Mouse (Mus musculus) liver, postnatal 0 days (tissue): ENCODE results near the gene Taok3. TPM values are rescaled to one million over a fixed set of nuclear protein-coding genes. Genes with fewer than 3 reads are reported as not detected.
A peak's percentile ranks its signal among the peaks of the same experiment; 100 is the strongest.

Experiments used
- ATAC-seq: fragments of 200-750 bp; cut with Nextera tagmentation; 2 replicates; pipeline ENCODE4 v1.8.0; 2017; ENCODE audit warnings: mild to moderate bottlenecking, moderate library complexity
- DNase-seq: peaks from one replicate; pipeline ENCODE4 v3.0.0-alpha.2; 2016
- H3K27ac ChIP-seq: fragments of 300-500 bp; sonication (generic); 2 replicates; pipeline ENCODE4 v1.5.1; 2014; ENCODE audit warnings: antibody characterized with exemption, moderate library complexity, mild to moderate bottlenecking, low read depth
- H3K27me3 ChIP-seq: fragments of 300-500 bp; sonication (generic); 2 replicates; pipeline ENCODE4 v1.6.1; 2014; ENCODE audit warnings: low read length, control low read depth, mixed read lengths; ENCODE audit not compliant: insufficient read depth
- H3K36me3 ChIP-seq: fragments of 300-500 bp; sonication (generic); replicated peaks from 2 replicates; pipeline ENCODE4 v1.6.1; 2014; ENCODE audit warnings: mild to moderate bottlenecking, control low read depth, low read length, moderate library complexity, mixed read lengths; ENCODE audit not compliant: insufficient read depth
- H3K4me1 ChIP-seq: fragments of 300-500 bp; sonication (generic); 2 replicates; pipeline ENCODE4 v1.6.1; 2014; ENCODE audit warnings: antibody characterized with exemption, mild to moderate bottlenecking, control low read depth; ENCODE audit not compliant: insufficient read depth
- H3K4me2 ChIP-seq: fragments of 300-500 bp; sonication (generic); 2 replicates; pipeline ENCODE4 v1.6.1; 2014; ENCODE audit warnings: low read depth, mild to moderate bottlenecking, low read length, moderate library complexity, mixed read lengths
- H3K4me3 ChIP-seq: fragments of 300-500 bp; sonication (generic); 2 replicates; pipeline ENCODE4 v1.5.1; 2014; ENCODE audit warnings: low read depth, low read length
- H3K9ac ChIP-seq: fragments of 300-500 bp; sonication (generic); replicated peaks from 2 replicates; pipeline ENCODE4 v1.6.1; 2014; ENCODE audit warnings: mild to moderate bottlenecking, moderate library complexity
- H3K9me3 ChIP-seq: fragments of 300-500 bp; sonication (generic); 2 replicates; pipeline ENCODE4 v1.6.1; 2016; ENCODE audit warnings: mild to moderate bottlenecking, control low read depth, low read length, mixed read lengths
- CTCF ChIP-seq: sonication (generic); IDR thresholded peaks from 2 replicates; pipeline ENCODE4 v1.5.1; 2016; ENCODE audit warnings: antibody characterized with exemption, low read depth
- EP300 ChIP-seq: IDR thresholded peaks from 2 replicates; pipeline ENCODE4 v1.6.1; 2016; ENCODE audit warnings: antibody characterized with exemption, low read depth, mild to moderate bottlenecking
- WGBS: fragments of 180-500 bp; shearing (Covaris S2); extraction: QIAGEN DNeasy Blood & Tissue Kit; methylation state at CpG from one replicate; pipeline ENCODE4 v1.1.7; 2014; ENCODE audit not compliant: insufficient replicate concordance; 5-methylcytosine and 5-hydroxymethylcytosine counted together
- polyA plus RNA-seq: library from polyadenylated mRNA; unstranded; fragments of >200 nt; fragmentation: Nextera tagmentation; extraction: Ambion mirVana; gene quantifications from 2 replicates; pipeline ENCODE4 v1.2.1, GENCODE M21; 2015

The Taok3 gene
- polyA plus RNA-seq, 1 experiment from 2014 or later: 41.9 TPM

DNA sequence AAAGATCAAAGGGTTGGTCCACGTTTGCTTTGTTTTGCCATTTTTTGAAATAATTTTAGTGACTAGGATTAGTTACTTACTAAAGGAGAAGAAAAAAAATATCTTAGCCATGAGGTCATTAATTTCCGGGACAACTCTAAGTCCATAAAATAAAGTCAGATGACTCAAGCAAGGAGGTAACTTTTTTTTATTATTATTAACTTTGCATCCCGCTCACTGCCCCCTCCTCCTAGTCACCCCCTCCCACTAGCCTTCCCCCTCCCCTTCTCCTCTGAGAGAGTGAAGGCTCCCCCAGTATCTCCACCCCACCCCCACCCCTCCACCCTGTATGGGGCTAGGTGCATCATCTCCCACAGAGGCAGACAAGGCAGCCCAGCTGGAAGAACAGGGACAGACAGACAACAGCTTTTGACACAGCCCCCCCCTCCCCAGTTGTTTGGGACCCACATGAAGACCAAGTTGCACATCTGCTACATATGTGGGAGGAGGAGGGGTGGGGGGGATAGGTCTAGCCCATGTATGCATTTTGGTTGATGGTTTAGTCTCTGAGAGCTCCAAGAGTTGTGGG lies 15.0 kb downstream of the Taok3 start:
- H3K9ac ChIP-seq: peak overlapping the region; percentile 65
- H3K36me3 ChIP-seq: no peaks in the 10 kb centered on the region
- H3K27ac ChIP-seq: peak overlapping the region; percentile 98
- DNase-seq: no peak
- TF ChIP-seq EP300: no peak
- no peak for TF ChIP-seq CTCF
- H3K27me3 ChIP-seq: no peaks in the 10 kb centered on the region
- peak overlapping the region; percentile 85 for H3K4me2 ChIP-seq
- peak overlapping the region; percentile 53 for H3K4me3 ChIP-seq
- WGBS: 22% methylated on average over 3 of the region's 3 CpGs
- ATAC-seq: no peak
- peaks cover 70% of the 10 kb centered on the region for H3K4me1 ChIP-seq
- H3K9me3 ChIP-seq: no peaks in the 10 kb centered on the region

DNA sequence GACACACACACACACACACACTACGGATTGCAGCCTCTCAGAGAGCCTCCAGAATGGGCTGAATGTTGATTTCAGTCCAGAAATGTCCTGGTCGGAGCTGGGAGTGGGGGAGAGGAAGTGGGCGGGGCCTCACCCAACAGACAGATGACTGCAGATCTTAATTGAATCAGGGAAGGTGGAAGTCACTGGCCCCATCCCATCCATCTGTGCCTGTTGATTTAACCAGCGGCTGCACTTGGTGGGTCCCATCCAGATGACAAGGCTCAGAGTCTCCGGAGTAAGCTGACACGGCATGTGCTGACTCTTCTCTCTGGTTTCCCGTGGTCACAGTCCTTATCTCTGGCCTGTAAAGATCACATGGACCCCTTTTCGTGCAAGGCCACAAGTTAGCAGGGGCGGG lies 15.9 kb downstream of the Taok3 start:
- ATAC-seq (peak; percentile 17), DNase-seq (peak; percentile 74)
- H3K36me3 ChIP-seq: 0 out of 2 replicates have a peak, but pooled peaks cover 2% of the 10 kb centered on the region
- WGBS: 7% methylated on average over 9 of the region's 9 CpGs
- peak; percentile 20; the same call in 1 of the 2 replicates for TF ChIP-seq EP300
- TF ChIP-seq CTCF: no peak
- no peaks in the 10 kb centered on the region for H3K9me3 ChIP-seq
- H3K4me2 ChIP-seq: peak overlapping the region; percentile 85
- H3K27ac ChIP-seq: peak overlapping the region; percentile 98
- H3K4me1 ChIP-seq: peaks cover 79% of the 10 kb centered on the region
- H3K4me3 ChIP-seq: peak overlapping the region; percentile 53
- no peaks in the 10 kb centered on the region for H3K27me3 ChIP-seq
- peak overlapping the region; percentile 65 for H3K9ac ChIP-seq

DNA sequence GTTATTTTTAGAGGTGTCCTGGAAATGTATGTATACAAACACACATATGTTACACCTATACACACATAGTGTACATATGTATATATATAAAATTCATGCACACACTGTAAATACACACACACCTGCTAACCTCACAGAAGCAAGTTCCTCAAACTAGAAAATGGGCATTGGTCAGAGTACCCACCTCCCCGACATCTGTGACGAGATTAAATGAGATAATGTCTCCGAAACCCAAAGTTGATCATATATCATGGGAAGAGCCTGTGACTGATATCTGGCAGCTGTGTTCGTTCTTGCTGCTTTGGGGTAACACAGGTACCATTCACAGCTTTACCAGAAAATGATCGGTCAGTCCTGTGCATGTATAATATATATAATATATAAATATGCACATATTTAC lies 16.6 kb downstream of the Taok3 start:
- Histone ChIP-seq H3K27me3 (no peaks in the 10 kb centered on the region), H3K9ac (peak overlapping the region; percentile 59; the same call in 1 of the 2 replicates), H3K36me3 (peaks cover 6% of the 10 kb centered on the region; the same call in 1 of the 2 replicates), H3K4me1 (peaks cover 80% of the 10 kb centered on the region), H3K4me2 (peak overlapping the region; percentile 85), H3K4me3 (peak overlapping the region; percentile 32; the same call in 1 of the 2 replicates), H3K9me3 (no peaks in the 10 kb centered on the region), H3K27ac (peak overlapping the region; percentile 98)
- DNase-seq: no peak
- no peak for ATAC-seq
- WGBS: 48% methylated on average over 5 of the region's 5 CpGs
- TF ChIP-seq EP300 (no peak), CTCF (no peak)

DNA sequence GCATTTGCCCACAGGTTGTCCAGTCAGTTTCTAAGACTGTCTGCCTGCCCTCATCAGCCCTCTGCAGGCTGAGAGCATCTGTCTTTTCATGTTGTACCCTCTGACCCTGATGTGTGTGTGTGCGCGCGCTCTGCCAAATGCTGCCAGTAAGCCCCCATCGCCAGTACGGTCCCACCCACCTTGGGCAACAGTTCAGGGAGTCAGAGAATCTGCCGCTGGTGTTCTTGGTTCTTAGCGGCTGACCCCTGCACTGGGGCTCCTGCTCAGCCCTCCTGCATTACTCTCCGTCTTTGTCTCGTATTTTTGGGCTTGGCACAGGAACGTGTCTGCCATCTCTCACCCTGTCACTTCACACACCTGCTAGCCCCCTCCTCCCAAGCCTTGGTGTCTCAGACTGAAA lies 17.1 kb downstream of the Taok3 start:
- H3K4me2 ChIP-seq: peak overlapping the region; percentile 85
- DNase-seq: no peak
- peaks cover 6% of the 10 kb centered on the region; the same call in 1 of the 2 replicates for H3K36me3 ChIP-seq
- peak overlapping the region; percentile 98 for H3K27ac ChIP-seq
- TF ChIP-seq CTCF (no peak), EP300 (no peak)
- peak overlapping the region; percentile 59 for H3K9ac ChIP-seq
- no peak for ATAC-seq
- no peaks in the 10 kb centered on the region for H3K27me3 ChIP-seq
- H3K9me3 ChIP-seq: no peaks in the 10 kb centered on the region
- peak overlapping the region; percentile 32 for H3K4me3 ChIP-seq
- peaks cover 80% of the 10 kb centered on the region for H3K4me1 ChIP-seq
- 48% methylated on average over 10 of the region's 10 CpGs for WGBS

DNA sequence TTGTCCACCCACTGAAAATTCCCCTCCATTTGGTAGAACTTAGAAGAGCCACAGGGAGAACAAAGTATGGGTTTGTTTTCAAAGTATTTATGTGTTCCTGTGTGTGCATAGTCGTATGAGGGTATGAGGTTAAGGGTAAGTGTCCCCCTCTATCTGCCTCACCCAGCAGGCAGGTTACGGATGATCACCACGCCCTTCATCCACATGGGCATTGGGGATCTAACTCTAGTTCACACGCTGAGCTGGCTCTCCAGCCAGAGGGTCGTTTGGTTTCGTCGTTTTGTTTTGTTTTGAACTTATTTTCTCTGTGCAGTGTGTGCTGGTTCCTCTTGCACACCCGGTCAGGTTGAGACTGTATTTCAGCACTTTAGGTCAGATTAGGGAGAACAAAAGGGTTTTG lies 17.7 kb downstream of the Taok3 start:
- peak overlapping the region; percentile 32 for H3K4me3 ChIP-seq
- DNase-seq (no peak), ATAC-seq (peak; percentile 38)
- no peak; the same call in 1 of the 2 replicates for TF ChIP-seq EP300
- TF ChIP-seq CTCF: no peak; the same call in 1 of the 2 replicates
- WGBS: 35% methylated on average over 8 of the region's 8 CpGs
- no peaks in the 10 kb centered on the region for H3K9me3 ChIP-seq
- H3K4me2 ChIP-seq: peak overlapping the region; percentile 85
- H3K36me3 ChIP-seq: peaks cover 6% of the 10 kb centered on the region; the same call in 1 of the 2 replicates
- H3K27ac ChIP-seq: peak overlapping the region; percentile 98
- peaks cover 78% of the 10 kb centered on the region for H3K4me1 ChIP-seq
- H3K9ac ChIP-seq: peak overlapping the region; percentile 59
- no peaks in the 10 kb centered on the region for H3K27me3 ChIP-seq

DNA sequence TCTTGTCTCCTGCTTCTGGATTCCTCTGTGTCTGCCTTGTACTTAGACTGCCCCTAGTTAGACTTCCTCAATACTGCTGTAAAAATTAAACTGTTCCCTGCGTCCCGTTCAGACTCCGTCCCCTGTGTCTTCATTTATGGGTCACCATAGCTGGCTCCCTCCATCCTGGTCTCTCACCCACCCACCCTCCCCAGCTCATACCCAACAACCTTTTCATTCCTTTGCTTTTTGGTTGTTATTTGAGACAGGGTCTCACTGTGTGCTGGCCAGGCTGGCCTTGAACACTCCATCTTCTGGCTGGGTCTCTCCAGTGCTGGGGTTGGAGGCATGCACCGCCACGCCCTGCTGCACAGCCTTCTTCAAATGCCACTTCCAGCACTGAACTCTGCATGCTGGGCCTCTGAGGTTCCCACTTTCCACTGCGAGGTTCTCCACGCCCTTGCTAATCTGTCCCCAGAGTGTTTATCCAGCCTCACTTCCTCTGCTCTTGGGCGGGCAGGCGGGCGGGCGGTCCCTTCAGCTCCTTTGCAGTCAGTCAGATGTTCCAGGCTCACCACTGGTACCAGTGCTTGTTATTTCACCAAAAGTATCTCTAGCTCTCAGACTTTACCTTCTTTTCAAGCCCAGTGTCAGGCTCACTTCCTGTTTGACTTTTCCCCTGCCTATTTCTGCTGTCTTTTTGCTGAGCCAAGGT lies 18.5 kb downstream of the Taok3 start:
- H3K4me2 ChIP-seq: peak overlapping the region; percentile 85
- ATAC-seq (peak; percentile 68), DNase-seq (peak; percentile 80)
- peak overlapping the region; percentile 59 for H3K9ac ChIP-seq
- H3K9me3 ChIP-seq: no peaks in the 10 kb centered on the region
- peaks cover 77% of the 10 kb centered on the region for H3K4me1 ChIP-seq
- peaks cover 6% of the 10 kb centered on the region for H3K36me3 ChIP-seq
- TF ChIP-seq CTCF (no peak), EP300 (no peak; the same call in 1 of the 2 replicates)
- peak overlapping the region; percentile 17; the same call in 1 of the 2 replicates for H3K4me3 ChIP-seq
- WGBS: 22% methylated on average over 11 of the region's 11 CpGs
- H3K27ac ChIP-seq: peak overlapping the region; percentile 98
- no peaks in the 10 kb centered on the region for H3K27me3 ChIP-seq
